8 mouse cellular contexts compared by ENCODE assay signal in the genomic region with DNA sequence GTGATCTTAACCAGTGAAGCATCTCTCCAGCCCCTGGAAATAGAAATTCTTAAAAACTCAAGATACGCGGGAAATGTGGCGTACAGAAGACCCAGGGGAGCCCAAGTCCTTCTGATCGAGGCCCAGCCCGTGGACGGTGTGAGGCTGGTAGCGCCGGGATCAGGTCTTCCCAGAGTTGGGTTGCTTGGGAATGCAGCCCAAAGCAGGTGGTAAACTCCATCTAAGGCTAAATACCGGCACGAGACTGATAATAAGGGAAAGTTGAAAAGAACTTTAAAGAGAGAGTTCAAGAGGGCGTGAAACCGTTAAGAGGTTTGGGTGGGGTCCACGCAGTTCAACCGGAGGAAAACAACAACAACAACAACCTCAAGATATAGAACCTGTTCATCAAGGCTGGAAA. TPM values are rescaled to one million over a fixed set of nuclear protein-coding genes. Genes with fewer than 3 reads are reported as not detected.
A peak's percentile ranks its signal among the peaks of the same experiment; 100 is the strongest.
DNase-seq lines count a peak whose midpoint lies in the region; ATAC-seq and TF ChIP-seq lines count a peak whose summit lies in the region.
"Had no signal": no experiment of that assay in that cellular context is flagged by ENCODE, and none has a peak within 500 bp of the region (broad histone marks: within the 10 kb centered on the region; RNA-seq: fewer than 3 reads in every experiment).

No protein-coding gene starts in this region.

- no peak overlapping the region for H3K4me3 ChIP-seq in CH12.LX (replicated peaks in 1 of 3; ENCODE audit: low read depth in 2 of 3, low read length in 2 of 3, poor library complexity in 1 of 3)
- no peak overlapping the region for H3K4me3 ChIP-seq in hindbrain, postnatal 0 days (ENCODE audit: low read length)
- H3K4me3 ChIP-seq in midbrain, embryonic 14.5 days (replicated peaks; ENCODE audit: low read depth, low read length), result no peak overlapping the region

- no peak overlapping the region for H3K27ac ChIP-seq in CH12.LX (ENCODE audit: insufficient read depth, low read depth)
- H3K27ac ChIP-seq in hindbrain, postnatal 0 days, result no peak overlapping the region
- no peak overlapping the region for H3K27ac ChIP-seq in midbrain, embryonic 14.5 days (replicated peaks; ENCODE audit: low read depth, low read length)

- H3K4me2 ChIP-seq in CH12.LX (ENCODE audit: insufficient read depth, low read depth, poor library complexity, severe bottlenecking), result no peak overlapping the region
- H3K4me2 ChIP-seq in hindbrain, postnatal 0 days (ENCODE audit: low read depth, low read length), result no peak overlapping the region
- H3K4me2 ChIP-seq in midbrain, embryonic 14.5 days (ENCODE audit: low read length), result no peak overlapping the region

- TF ChIP-seq POLR2A in CH12.LX (IDR thresholded peaks at IDR 0.05; ENCODE audit: low read depth, low read length), result no peak

- H3K4me1 ChIP-seq in CH12.LX (ENCODE audit: control insufficient read depth in 1 of 2, insufficient read depth in 2 of 2), result peaks cover 10 to 11% of the 10 kb centered on the region in 2 experiments
- H3K4me1 ChIP-seq in hindbrain, postnatal 0 days (ENCODE audit: insufficient read depth, low read length), result no peaks in the 10 kb centered on the region
- H3K4me1 ChIP-seq in midbrain, embryonic 14.5 days (ENCODE audit: control insufficient read depth, insufficient read depth, low read length), result no peaks in the 10 kb centered on the region

- no peaks in the 10 kb centered on the region for H3K36me3 ChIP-seq in CH12.LX (replicated peaks in 1 of 2; ENCODE audit: control insufficient read depth in 1 of 2, insufficient read depth in 1 of 2, low read length in 1 of 2)
- no peaks in the 10 kb centered on the region for H3K36me3 ChIP-seq in hindbrain, postnatal 0 days (ENCODE audit: insufficient read depth, low read length)
- no peaks in the 10 kb centered on the region for H3K36me3 ChIP-seq in midbrain, embryonic 14.5 days (ENCODE audit: control insufficient read depth, insufficient read depth, low read length)

- DNase-seq in left cerebral cortex, postnatal 4 days, result peak; percentile 16
- DNase-seq in left cerebral cortex, postnatal 36 days (ENCODE audit: low spot score in 2 of 2), result no peak
- peak; percentile 73 for DNase-seq in CH12.LX (ENCODE audit: extremely low read depth)
- no peak for DNase-seq in Patski (ENCODE audit: low read depth, low spot score)
- peak; percentile 20 for DNase-seq in hindbrain, postnatal 0 days (ENCODE audit: low spot score)
- DNase-seq in midbrain, embryonic 14.5 days, result peak; percentile 75
- DNase-seq in left cerebral cortex, postnatal 14 days (ENCODE audit: low spot score in 2 of 2), result no peak

- no peaks in the 10 kb centered on the region for H3K79me2 ChIP-seq in CH12.LX (replicated peaks; ENCODE audit: control insufficient read depth, extremely low read depth, insufficient read depth, poor library complexity, severe bottlenecking)

- POLR2A ChIA-PET in Patski (lab: Charles Lee), result no interaction called here

- TF ChIP-seq CTCF in CH12.LX (conservative IDR thresholded peaks at IDR 0.05 in 1 of 2, IDR thresholded peaks at IDR 0.05 in 1 of 2; ENCODE audit: low read depth in 2 of 2, low read length in 2 of 2) (no peak), Patski (IDR thresholded peaks at IDR 0.05) (no peak)
- no peak for TF ChIP-seq CTCF in hindbrain, postnatal 0 days (IDR thresholded peaks at IDR 0.05; ENCODE audit: low read depth)

- no peaks in the 10 kb centered on the region for H3K27me3 ChIP-seq in CH12.LX (replicated peaks)
- H3K27me3 ChIP-seq in Patski, result peaks cover 20% of the 10 kb centered on the region
- no peaks in the 10 kb centered on the region for H3K27me3 ChIP-seq in hindbrain, postnatal 0 days (ENCODE audit: insufficient read depth, low read length)
- no peaks in the 10 kb centered on the region for H3K27me3 ChIP-seq in midbrain, embryonic 14.5 days (ENCODE audit: control insufficient read depth, insufficient read depth, low read length)

- peak; percentile 74 for ATAC-seq in Patski
- no peak for ATAC-seq in hindbrain, postnatal 0 days
- ATAC-seq in midbrain, embryonic 14.5 days (ENCODE audit: low FRiP score, low TSS enrichment), result no peak

- WGBS in hindbrain, postnatal 0 days, result 91% methylated on average over 14 of the region's 14 CpGs
- WGBS in midbrain, embryonic 14.5 days, result 96% methylated on average over 14 of the region's 14 CpGs

- CTCF ChIA-PET in Patski (lab: Charles Lee), result no interaction called here

- intact Hi-C loops in left cerebral cortex, postnatal 4 days (cut with DNase I), result no loop called here
- intact Hi-C loops in left cerebral cortex, postnatal 36 days (cut with DNase I), result no loop called here
- intact Hi-C loops in left cerebral cortex, postnatal 14 days (cut with DNase I), result no loop called here

- TF ChIP-seq RAD21 in CH12.LX (IDR thresholded peaks at IDR 0.05; ENCODE audit: low read depth, low read length), result no peak

- in situ Hi-C loops in CH12.LX (cut with MboI; ENCODE audit: low pct_ligation_motif_present, low pct_unique_long_range_greater_than_20kb, low sequenced_read_pairs), result no loop called here
- in situ Hi-C loops in Patski (cut with MboI; ENCODE audit: low pct_unique_long_range_greater_than_20kb), result no loop called here

- no peak overlapping the region for H3K9ac ChIP-seq in CH12.LX (ENCODE audit: insufficient read depth, low read depth)
- no peak overlapping the region for H3K9ac ChIP-seq in hindbrain, postnatal 0 days (replicated peaks; ENCODE audit: low read length)
- H3K9ac ChIP-seq in midbrain, embryonic 14.5 days (replicated peaks; ENCODE audit: low read length), result no peak overlapping the region

- dilution Hi-C loops in CH12.LX (cut with MboI; ENCODE audit: extremely low pct_ligation_motif_present, extremely low pct_unique_long_range_greater_than_20kb, low sequenced_read_pairs), result no loop called here

- no peaks in the 10 kb centered on the region for H3K9me3 ChIP-seq in CH12.LX (replicated peaks; ENCODE audit: low read length)
- no peaks in the 10 kb centered on the region for H3K9me3 ChIP-seq in hindbrain, postnatal 0 days (ENCODE audit: low read length)
- H3K9me3 ChIP-seq in midbrain, embryonic 14.5 days (ENCODE audit: control insufficient read depth, low read length), result no peaks in the 10 kb centered on the region

- no peak for TF ChIP-seq EP300 in CH12.LX (IDR thresholded peaks at IDR 0.05; ENCODE audit: low read length)

TF ChIP-seq in CH12.LX, 34 proteins besides CTCF, POLR2A, EP300 and RAD21:
- no peak for TF ChIP-seq CHD2 (IDR thresholded peaks at IDR 0.05; ENCODE audit: low read length)

RNA-seq across cellular contexts. Expression of gene Avpr1b, which starts 25.3 kb away (rescaled TPM):
- not detected for total RNA-seq in left cerebral cortex, postnatal 4 days (2021)
- not detected for total RNA-seq in left cerebral cortex, postnatal 36 days (2021)
- total RNA-seq in CH12.LX (2012; rRNA removed) (0.04 and 0.08 TPM in 2 replicates), CH12.LX (2014; rRNA removed) (not detected in 2 replicates)
- polyA plus RNA-seq in CH12.LX (2012; ENCODE audit: insufficient read length, low read depth) (not detected in 2 replicates), Patski (2021) (not detected)
- total RNA-seq in hindbrain, postnatal 0 days (2014; rRNA removed), result not detected in 2 replicates
- polyA plus RNA-seq in hindbrain, postnatal 0 days (2015; fragmentation: Nextera tagmentation; extraction: Ambion mirVana), result not detected in 2 replicates
- polyA plus RNA-seq in midbrain, embryonic 14.5 days (2014; fragmentation: Nextera tagmentation; extraction: Ambion mirVana), result not detected in 2 replicates
- total RNA-seq in left cerebral cortex, postnatal 14 days (2021), result not detected
- total RNA-seq: heart, postnatal 36 days had no signal

RNA-seq across cellular contexts. Expression of gene Fam72a, which starts 46.0 kb away (rescaled TPM):
- total RNA-seq in left cerebral cortex, postnatal 4 days (2021), result 1 to 10 TPM; 1.2 TPM
- 1 to 10 TPM; 1.3 to 1.5 TPM for total RNA-seq in left cerebral cortex, postnatal 36 days (2021)
- total RNA-seq in CH12.LX (2012; rRNA removed) (10.5 and 12.7 TPM in 2 replicates), CH12.LX (2014; rRNA removed) (18.9 and 22.4 TPM in 2 replicates)
- polyA plus RNA-seq in CH12.LX (2012; ENCODE audit: insufficient read length, low read depth) (19.1 and 21.7 TPM in 2 replicates), Patski (2021) (2.3 TPM)
- total RNA-seq in hindbrain, postnatal 0 days (2014; rRNA removed), result 0.11 TPM in 1 of 2 replicates, not detected in the other
- 0.98 and 1.4 TPM in 2 replicates for polyA plus RNA-seq in hindbrain, postnatal 0 days (2015; fragmentation: Nextera tagmentation; extraction: Ambion mirVana)
- 1.4 and 1.8 TPM in 2 replicates for polyA plus RNA-seq in midbrain, embryonic 14.5 days (2014; fragmentation: Nextera tagmentation; extraction: Ambion mirVana)
- total RNA-seq in left cerebral cortex, postnatal 14 days (2021), result 1 to 10 TPM in 1 of 2 experiments, under 1 TPM in 1; 0.99 to 2.1 TPM

RNA-seq across cellular contexts. Expression of gene Srgap2, which starts 46.6 kb away (rescaled TPM):
- 100 to 1,000 TPM; 175 to 199 TPM for total RNA-seq in left cerebral cortex, postnatal 4 days (2021)
- 10 to 100 TPM; 60.7 to 98.2 TPM for total RNA-seq in left cerebral cortex, postnatal 36 days (2021)
- total RNA-seq in CH12.LX (2012; rRNA removed), result 19.9 and 28.1 TPM in 2 replicates
- total RNA-seq in CH12.LX (2014; rRNA removed), result 8.9 and 9.7 TPM in 2 replicates
- polyA plus RNA-seq in CH12.LX (2012; ENCODE audit: insufficient read length, low read depth), result 21.6 and 26.8 TPM in 2 replicates
- 29.4 TPM for polyA plus RNA-seq in Patski (2021)
- 62.8 and 69.3 TPM in 2 replicates for total RNA-seq in hindbrain, postnatal 0 days (2014; rRNA removed)
- polyA plus RNA-seq in hindbrain, postnatal 0 days (2015; fragmentation: Nextera tagmentation; extraction: Ambion mirVana), result 23.3 and 24.5 TPM in 2 replicates
- polyA plus RNA-seq in midbrain, embryonic 14.5 days (2014; fragmentation: Nextera tagmentation; extraction: Ambion mirVana), result 28.6 and 30.8 TPM in 2 replicates
- total RNA-seq in left cerebral cortex, postnatal 14 days (2021), result 100 to 1,000 TPM; 101 to 106 TPM

Comparison
In these comparisons a context has a peak if more than half of its experiments do, and no peak if none do; other contexts are left out.
1. DNase-seq: peak in left cerebral cortex, postnatal 4 days (single experiment), CH12.LX (single experiment), hindbrain, postnatal 0 days (single experiment) and midbrain, embryonic 14.5 days (single experiment); none in left cerebral cortex, postnatal 36 days (0 of 2), Patski (single experiment) and left cerebral cortex, postnatal 14 days (0 of 2).